Mouse (Mus musculus) liver, embryonic 18 days (tissue): Measurements from ENCODE around the gene Mpl. TPM values are rescaled to one million over a fixed set of nuclear protein-coding genes. Genes with fewer than 3 reads are reported as not detected.

Experiments used
- polyA plus RNA-seq: library from polyadenylated mRNA; depleted of rRNA; stranded (reverse); fragments of >200 nt; gene quantifications from 2 replicates; pipeline ENCODE4 v1.2.3, GENCODE M21; 2012; rRNA removed

Gene Mpl
- polyA plus RNA-seq, result 3.8 and 4.8 TPM in 2 replicates

GRCm38 (mm10) chr4:118457345-118457975, at the start of gene Mpl:
Mpl (minus strand) TSS chr4:118457513.

DNA sequence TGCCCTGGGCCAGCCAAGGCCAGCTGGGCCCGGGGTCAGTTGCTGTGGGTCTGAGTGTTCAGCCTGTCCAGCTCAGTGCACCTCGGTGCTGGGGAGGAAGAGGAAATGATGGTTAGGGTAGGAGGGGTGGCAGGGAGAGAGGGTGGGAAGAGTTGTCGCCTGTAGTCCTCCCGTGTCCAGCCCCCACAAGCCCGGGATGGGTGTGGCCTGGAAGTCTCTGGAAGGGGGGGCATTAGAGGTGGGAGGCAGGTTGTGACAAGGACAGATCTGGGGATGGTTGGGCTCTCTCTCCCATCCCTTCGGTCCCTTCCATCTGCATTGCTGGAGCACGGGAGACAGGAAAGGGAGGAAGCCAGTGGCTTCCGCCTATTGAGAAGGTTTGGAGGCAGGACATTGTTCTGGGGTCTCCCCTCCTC, 32.4 kb upstream of the Mpl start, which contains the start of gene Tie1:
Gene Tie1 (minus strand): TSS at position 345 of the 416 bp plus-strand sequence.

DNA sequence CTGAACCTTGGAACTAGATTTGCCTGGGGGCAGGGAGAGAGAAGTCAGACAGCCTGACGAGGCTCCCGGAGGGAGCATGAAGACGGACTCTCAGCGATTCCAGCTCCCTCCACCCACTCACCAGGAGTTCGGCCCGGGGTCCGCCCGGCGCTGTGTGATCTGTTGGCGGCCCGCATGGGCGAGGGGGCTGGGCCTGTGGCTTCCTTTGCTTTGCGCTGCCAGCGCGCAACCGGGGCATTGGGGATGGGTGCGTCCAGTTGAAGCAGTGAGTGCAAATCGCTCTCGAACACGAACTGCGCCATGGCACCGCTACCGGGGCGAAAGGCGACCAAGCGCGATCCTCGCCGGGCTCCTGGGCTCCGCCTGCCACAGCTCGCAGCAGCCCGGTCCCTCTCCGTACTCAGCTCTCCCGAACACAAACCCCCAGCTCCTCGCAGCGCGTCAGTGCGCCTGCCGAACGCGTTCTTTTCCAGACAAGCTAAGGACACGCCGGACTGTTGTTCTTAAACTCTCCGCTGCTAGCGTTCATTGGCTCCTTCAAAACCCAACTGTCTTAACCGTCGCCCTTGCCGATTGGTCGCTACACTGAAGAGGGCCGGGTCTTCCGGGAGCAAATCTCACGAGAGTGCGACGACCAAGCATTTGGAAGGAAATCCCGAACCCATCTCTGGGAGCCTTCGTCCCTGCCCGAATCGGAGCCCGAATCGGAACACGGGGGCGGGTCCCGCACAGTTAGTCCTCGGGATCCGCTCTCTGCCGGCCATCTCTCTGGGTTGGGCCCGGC, 20.3 kb downstream of the Mpl start, which contains the start of gene Cdc20:
Gene Cdc20 (minus strand): TSS at position 533 of the 784 bp plus-strand sequence.

GRCm38 (mm10) chr4:118427768-118428451, 29.4 kb downstream of the Mpl start, which contains the start of gene Elovl1:
Elovl1 (plus strand) TSS chr4:118428093.

DNA sequence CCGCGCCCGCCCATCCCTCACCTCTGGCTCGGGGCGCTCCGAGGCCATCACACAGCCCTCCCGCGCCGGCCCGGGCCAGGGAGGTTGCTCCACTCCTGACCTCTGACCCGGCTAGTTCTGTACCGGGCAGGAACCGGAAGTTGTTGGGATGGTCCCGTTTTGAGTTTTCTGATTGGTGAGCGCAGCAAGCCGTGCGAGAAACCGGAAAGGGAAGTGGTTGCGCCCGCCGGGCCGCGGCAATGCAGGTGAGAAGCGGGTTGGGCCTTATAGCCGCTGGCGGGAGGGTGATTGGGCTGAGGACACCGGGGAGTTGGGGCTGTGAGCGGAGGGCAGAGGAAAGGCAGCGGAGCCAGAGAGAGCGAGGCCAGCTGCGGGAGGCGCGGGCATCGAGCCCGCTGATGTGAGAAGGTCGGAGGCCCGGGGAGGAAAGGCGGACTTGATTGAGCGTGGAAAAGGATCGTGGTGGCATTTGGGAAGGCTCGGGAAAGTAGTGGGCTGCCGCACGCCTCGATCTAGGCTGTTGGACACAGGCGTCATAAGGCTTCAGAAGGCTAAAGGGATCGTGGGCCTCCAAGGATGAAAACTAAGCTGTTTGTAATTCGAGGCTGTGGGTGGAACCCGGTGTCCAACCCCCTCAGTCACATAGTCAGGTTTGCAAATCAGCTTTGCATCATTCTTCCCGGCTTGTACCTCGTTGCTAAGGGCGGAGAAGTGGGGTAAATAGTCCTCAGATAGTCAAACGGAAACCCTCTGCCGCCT, 48.0 kb downstream of the Mpl start, which contains the start of the genes Szt2 and Med8:
Gene Szt2 (minus strand): TSS at position 132 of the 759 bp plus-strand sequence.
Gene Med8 (plus strand): TSS at position 196 of the 759 bp plus-strand sequence.

Other genes with a start within 250 kb of the Mpl start
- 11.4 and 13.5 TPM in 2 replicates for gene Ptprf, start 166.1 kb downstream of the Mpl start, polyA plus RNA-seq
- 4.2 and 4.7 TPM in 2 replicates for gene Szt2, start 48.2 kb downstream of the Mpl start, polyA plus RNA-seq
- 40.1 and 42.4 TPM in 2 replicates for gene Med8, start 48.2 kb downstream of the Mpl start, polyA plus RNA-seq
- gene Elovl1, start 29.4 kb downstream of the Mpl start, polyA plus RNA-seq, result 76.0 and 80.1 TPM in 2 replicates
- 47.5 and 58.9 TPM in 2 replicates for gene Cdc20, start 20.2 kb downstream of the Mpl start, polyA plus RNA-seq
- gene Tie1, start 32.5 kb upstream of the Mpl start, polyA plus RNA-seq, result 8.4 and 10.6 TPM in 2 replicates
- gene 2610528J11Rik, start 69.5 kb upstream of the Mpl start, polyA plus RNA-seq, result 9.2 TPM in 2 replicates
- gene Tmem125, start 86.5 kb upstream of the Mpl start, polyA plus RNA-seq, result 4.2 and 5.6 TPM in 2 replicates
- gene Cfap57, start 163.3 kb upstream of the Mpl start, polyA plus RNA-seq, result 0.26 and 0.44 TPM in 2 replicates
- gene Ebna1bp2, start 163.3 kb upstream of the Mpl start, polyA plus RNA-seq, result 38.1 and 38.9 TPM in 2 replicates
- gene Olfr62, start 201.4 kb upstream of the Mpl start, polyA plus RNA-seq, result not detected in 2 replicates
- gene Olfr1342, start 235.2 kb upstream of the Mpl start, polyA plus RNA-seq, result not detected in 2 replicates
- not detected in 2 replicates for gene Olfr1341, start 246.0 kb upstream of the Mpl start, polyA plus RNA-seq